Mouse (Mus musculus) small intestine, adult 2 months (tissue): ENCODE measurements around the gene Aph1b.

Experiments used
- CTCF ChIP-seq: fragments of 200-500 bp; IDR thresholded peaks from 2 replicates; pipeline ENCODE4 v1.5.1; 2012; ENCODE audit warnings: low read depth, mild to moderate bottlenecking, control low read depth, inconsistent platforms, low read length, moderate library complexity, mixed read lengths; ENCODE audit not compliant: insufficient replicate concordance, insufficient read length; ENCODE audit errors: extremely low read depth
- POLR2A ChIP-seq: fragments of 200-500 bp; IDR thresholded peaks from 2 replicates; pipeline ENCODE4 v1.6.1; 2012; ENCODE audit warnings: low read depth, mild to moderate bottlenecking, control low read depth, inconsistent platforms, low read length, moderate library complexity

- TF ChIP-seq CTCF, result no peak
- TF ChIP-seq POLR2A, result no peak
Measured at GRCm38 (mm10) chr9:66796739-66797138, 1.4 kb upstream of the Aph1b start, which contains the start of gene Gm10647.
